Mouse (Mus musculus) CH12.LX (cell line): Measurements from ENCODE around the gene Noa1. TPM values are rescaled to one million over a fixed set of nuclear protein-coding genes. Genes with fewer than 3 reads are reported as not detected.
A peak's percentile ranks its signal among the peaks of the same experiment; 100 is the strongest.

Experiments
- DNase-seq: peaks from one replicate; pipeline ENCODE4 v3.0.0-alpha.2; 2013; ENCODE audit errors: extremely low read depth
- H3K27ac ChIP-seq: 2 replicates; pipeline ENCODE4 v1.5.1; 2012; ENCODE audit warnings: low read depth, mild to moderate bottlenecking, control low read depth, moderate library complexity; ENCODE audit not compliant: insufficient read depth
- H3K27me3 ChIP-seq: replicated peaks from 2 replicates; pipeline ENCODE3; 2012; ENCODE audit warnings: inconsistent platforms
- H3K36me3 ChIP-seq, 2 experiments: replicated peaks in 1 of 2; 2 replicates each; pipeline versions ENCODE3 to v1.6.1; 2012; ENCODE audit warnings: inconsistent platforms in 1 of 2, low read length in 1 of 2, mild to moderate bottlenecking in 1 of 2, mixed read lengths in 1 of 2, moderate library complexity in 1 of 2; ENCODE audit not compliant: control insufficient read depth in 1 of 2, insufficient read depth in 1 of 2
- H3K4me1 ChIP-seq, 2 experiments: 2 replicates each; pipeline ENCODE4 v1.6.1; 2012; ENCODE audit warnings: inconsistent platforms in 1 of 2, moderate library complexity in 1 of 2; ENCODE audit not compliant: insufficient read depth in 2 of 2, control insufficient read depth in 1 of 2
- H3K4me2 ChIP-seq: 2 replicates; pipeline ENCODE4 v1.6.1; 2012; ENCODE audit warnings: low read depth, mild to moderate bottlenecking, control low read depth; ENCODE audit not compliant: poor library complexity, insufficient read depth, severe bottlenecking
- H3K4me3 ChIP-seq, 3 experiments: fragments of 150-350 bp in 1 of 3; sonication (generic) in 1 of 3; replicated peaks in 1 of 3; 2 replicates each; pipeline versions ENCODE3 to v1.5.1; 2011 to 2012; ENCODE audit warnings: low read depth in 2 of 3, low read length in 2 of 3, mild to moderate bottlenecking in 2 of 3, moderate library complexity in 2 of 3, control low read depth in 1 of 3, improper control_type of control experiment in 1 of 3, inconsistent platforms in 1 of 3, mixed read lengths in 1 of 3; ENCODE audit not compliant: poor library complexity in 1 of 3
- H3K79me2 ChIP-seq: replicated peaks from 2 replicates; pipeline ENCODE4 v1.6.1; 2012; ENCODE audit warnings: mild to moderate bottlenecking, moderate library complexity; ENCODE audit not compliant: control insufficient read depth, poor library complexity, insufficient read depth, severe bottlenecking; ENCODE audit errors: extremely low read depth
- H3K9ac ChIP-seq: 2 replicates; pipeline ENCODE4 v1.6.1; 2012; ENCODE audit warnings: low read depth, mild to moderate bottlenecking, control low read depth, moderate library complexity; ENCODE audit not compliant: insufficient read depth
- H3K9me3 ChIP-seq: replicated peaks from 2 replicates; pipeline ENCODE3; 2012; ENCODE audit warnings: low read length, inconsistent platforms, mixed read lengths
- CTCF ChIP-seq, 2 experiments: IDR thresholded peaks in 1 of 2; conservative IDR thresholded peaks in 1 of 2; 2 replicates each; pipeline ENCODE4 v1.5.1; 2011 to 2012; ENCODE audit warnings: low read depth in 2 of 2, low read length in 2 of 2, improper control_type of control experiment in 1 of 2, inconsistent platforms in 1 of 2, mild to moderate bottlenecking in 1 of 2, moderate library complexity in 1 of 2
- ELF1 ChIP-seq: IDR thresholded peaks from 2 replicates; pipeline ENCODE4 v1.6.1; 2014; ENCODE audit warnings: low read depth, mild to moderate bottlenecking, inconsistent platforms, low read length, improper control_type of control experiment
- EP300 ChIP-seq: IDR thresholded peaks from 2 replicates; pipeline ENCODE4 v1.6.1; 2011; ENCODE audit warnings: low read length, improper control_type of control experiment
- HCFC1 ChIP-seq: IDR thresholded peaks from 2 replicates; pipeline ENCODE4 v1.6.1; 2012; ENCODE audit warnings: low read depth, mild to moderate bottlenecking, inconsistent platforms, low read length, improper control_type of control experiment
- JUND ChIP-seq: conservative IDR thresholded peaks from 2 replicates; pipeline ENCODE4 v1.6.1; 2011; ENCODE audit warnings: low read depth, low read length, improper control_type of control experiment
- MAZ ChIP-seq: IDR thresholded peaks from 2 replicates; pipeline ENCODE4 v1.6.1; 2012; ENCODE audit warnings: low read depth, mild to moderate bottlenecking, inconsistent platforms, low read length, improper control_type of control experiment, moderate library complexity
- MXI1 ChIP-seq: IDR thresholded peaks from 2 replicates; pipeline ENCODE4 v1.6.1; 2011; ENCODE audit warnings: mild to moderate bottlenecking, low read depth, low read length, improper control_type of control experiment
- NELFE ChIP-seq: IDR thresholded peaks from 2 replicates; pipeline ENCODE4 v1.6.1; 2011; ENCODE audit warnings: low read depth, low read length, improper control_type of control experiment
- POLR2A ChIP-seq: IDR thresholded peaks from 2 replicates; pipeline ENCODE4 v1.6.1; 2011; ENCODE audit warnings: low read depth, mild to moderate bottlenecking, improper control_type of control experiment, low read length
- RAD21 ChIP-seq: IDR thresholded peaks from 2 replicates; pipeline ENCODE4 v1.6.1; 2011; ENCODE audit warnings: low read depth, mild to moderate bottlenecking, low read length, improper control_type of control experiment, moderate library complexity
- RCOR1 ChIP-seq: conservative IDR thresholded peaks from 2 replicates; pipeline ENCODE4 v1.6.1; 2012; ENCODE audit warnings: low read depth, mild to moderate bottlenecking, inconsistent platforms, low read length, improper control_type of control experiment
- SMC3 ChIP-seq: IDR thresholded peaks from 2 replicates; pipeline ENCODE4 v1.6.1; 2011; ENCODE audit warnings: low read depth, low read length, improper control_type of control experiment
- TBP ChIP-seq: conservative IDR thresholded peaks from 2 replicates; pipeline ENCODE4 v1.6.1; 2011; ENCODE audit warnings: low read depth, low read length, improper control_type of control experiment
- UBTF ChIP-seq: IDR thresholded peaks from 2 replicates; pipeline ENCODE4 v1.6.1; 2012; ENCODE audit warnings: low read depth, mild to moderate bottlenecking, inconsistent platforms, low read length, improper control_type of control experiment, moderate library complexity
- USF1 ChIP-seq: IDR thresholded peaks from 2 replicates; pipeline ENCODE4 v1.6.1; 2014; ENCODE audit warnings: low read depth, mild to moderate bottlenecking, inconsistent platforms, low read length, improper control_type of control experiment
- USF2 ChIP-seq: conservative IDR thresholded peaks from 2 replicates; pipeline ENCODE4 v1.6.1; 2011; ENCODE audit warnings: low read depth, low read length, improper control_type of control experiment
- ZNF384 ChIP-seq: IDR thresholded peaks from 2 replicates; pipeline ENCODE4 v1.6.1; 2012; ENCODE audit warnings: low read depth, low read length, improper control_type of control experiment, inconsistent platforms
- dilution Hi-C: fragments of 300-500 bp; cut with MboI; formaldehyde crosslinking; loops from 2 replicates; pipeline ENCODE4 v1.14.3; 2020; ENCODE audit warnings: low sequenced_read_pairs; ENCODE audit not compliant: extremely low pct_unique_long_range_greater_than_20kb, extremely low pct_ligation_motif_present
- in situ Hi-C: fragments of 300-500 bp; cut with MboI; formaldehyde crosslinking; loops from 3 replicates; pipeline ENCODE4 v1.14.3; 2019; ENCODE audit warnings: low sequenced_read_pairs, low pct_ligation_motif_present, low pct_unique_long_range_greater_than_20kb, mixed read lengths
- polyA plus RNA-seq: library from polyadenylated mRNA; unstranded; fragments of >175 nt; gene quantifications from 2 replicates; pipeline ENCODE4 v1.2.1, GENCODE M21; 2012; ENCODE audit warnings: low read depth; ENCODE audit not compliant: insufficient read length
- total RNA-seq, 2 experiments: library from RNA; depleted of rRNA; stranded (reverse); fragments of 300-350 nt in 1 of 2; fragments of >200 nt in 1 of 2; gene quantifications; 2 replicates each; pipeline ENCODE4 v1.2.3; 2012 to 2014

Gene Noa1
- total and polyA plus RNA-seq, 3 experiments = 33.0 to 60.7 (median 45.7) TPM

GRCm38 (mm10) chr5:77340033-77340432, 30.1 kb upstream of the Noa1 start:
- Histone ChIP-seq H3K9ac (no peak overlapping the region), H3K4me1 (no peaks in the 10 kb centered on the region), H3K27me3 (no peaks in the 10 kb centered on the region), H3K36me3 (peaks cover 74 to 97% of the 10 kb centered on the region in 2 experiments), H3K4me2 (no peak overlapping the region), H3K79me2 (no peaks in the 10 kb centered on the region; the same call in 1 of the 2 replicates), H3K9me3 (no peaks in the 10 kb centered on the region), H3K4me3 (no peak overlapping the region), H3K27ac (no peak overlapping the region)
- TF ChIP-seq UBTF (no peak), ELF1 (no peak), NELFE (no peak), USF2 (no peak), TBP (no peak), POLR2A (no peak), MAZ (no peak), USF1 (no peak), EP300 (no peak), ZNF384 (no peak), JUND (no peak)
- dilution Hi-C loops = no loop called here
- DNase-seq = no peak
- in situ Hi-C loops = no loop called here

DNA sequence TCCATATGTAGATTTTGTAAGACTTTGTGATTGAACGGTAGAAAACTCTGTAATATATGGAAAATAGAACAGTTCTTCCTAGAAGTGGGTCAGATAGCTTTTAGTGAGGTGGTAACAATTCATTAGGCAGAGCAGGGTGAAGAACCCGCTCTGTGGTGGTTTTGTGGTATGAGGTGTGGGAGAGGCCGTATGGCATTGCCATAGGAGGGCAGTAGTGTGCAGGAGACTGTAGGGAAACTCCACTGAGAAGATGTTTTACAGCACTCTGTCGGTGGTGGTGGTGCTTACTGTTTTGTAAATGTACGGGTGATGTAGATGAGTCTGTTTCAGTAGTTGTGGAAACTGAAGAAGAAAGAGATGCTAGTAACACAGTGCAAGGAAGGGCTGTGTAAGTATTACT, 20.3 kb upstream of the Noa1 start:
- Histone ChIP-seq H3K4me2 (no peak overlapping the region), H3K9me3 (no peaks in the 10 kb centered on the region), H3K27ac (no peak overlapping the region), H3K27me3 (no peaks in the 10 kb centered on the region), H3K36me3 (peaks cover 69 to 92% of the 10 kb centered on the region in 2 experiments), H3K79me2 (peaks cover 3% of the 10 kb centered on the region; the same call in 1 of the 2 replicates), H3K4me1 (peaks cover 2 to 5% of the 10 kb centered on the region in 2 experiments; a peak in 2 of 4 replicates), H3K4me3 (no peak overlapping the region), H3K9ac (no peak overlapping the region)
- DNase-seq = peak; percentile 46
- TF ChIP-seq CTCF (conservative IDR thresholded peaks at IDR 0.05 in 1 of 2, IDR thresholded peaks at IDR 0.05 in 1 of 2; ENCODE audit: low read depth in 2 of 2, low read length in 2 of 2) = peak in 1 of 2 experiments; percentile 60; a peak in 2 of 4 replicates
- TF ChIP-seq MAZ = no peak
- TF ChIP-seq MXI1 = no peak
- TF ChIP-seq SMC3 = peak; percentile 29; the same call in 1 of the 2 replicates
- no peak for TF ChIP-seq RCOR1
- no peak for TF ChIP-seq HCFC1
- peak; percentile 15 for TF ChIP-seq RAD21
- dilution Hi-C loops (no loop called here), in situ Hi-C loops (no loop called here)
